Mouse (Mus musculus): ENCODE data around the gene Shc3.

- TF ChIP-seq TCF12 (IDR thresholded peaks at IDR 0.05; ENCODE audit: low read depth, low read length) (no peak), CHD2 (IDR thresholded peaks at IDR 0.05; ENCODE audit: low read length) (no peak), SIN3A (IDR thresholded peaks at IDR 0.05; ENCODE audit: low read length) (no peak), MAX (IDR thresholded peaks at IDR 0.05; ENCODE audit: low read length) (no peak), NELFE (IDR thresholded peaks at IDR 0.05; ENCODE audit: low read depth, low read length) (no peak)
Measured at GRCm38 (mm10) chr13:51416727-51417126, 152.5 kb downstream of the Shc3 start.
